Mouse (Mus musculus) liver (tissue): ENCODE measurements at regions not wholly inside any gene's neighbourhood (a gene's known extent, or its start where the extent isn't known, plus 50 kb on each side); places are given as distances from the start of the nearest gene placed in this dataset.

Source experiments
- DNase-seq: peaks from one replicate; pipeline ENCODE4 v3.0.0-alpha.2; 2020; ENCODE audit warnings: mixed read lengths

DNA sequence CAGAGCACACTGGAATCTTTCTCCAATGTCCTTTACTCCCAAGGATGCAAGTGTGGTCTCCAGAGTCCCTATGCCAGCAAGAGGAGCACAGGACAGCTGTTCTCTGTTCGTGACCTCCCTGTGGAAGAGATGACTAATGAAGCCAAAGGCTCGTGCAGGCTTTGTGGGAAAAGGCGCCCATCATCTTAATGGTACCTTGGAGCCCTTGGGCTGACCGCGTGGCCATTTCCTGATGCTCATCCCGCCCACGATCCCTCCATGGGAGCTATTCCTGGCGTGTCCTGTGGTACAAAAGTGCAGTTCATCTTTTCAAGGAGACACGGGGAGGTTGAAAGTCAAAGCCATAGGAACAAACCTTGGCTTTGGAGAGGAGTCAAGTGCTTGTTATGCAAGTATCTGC lies 55.2 kb upstream of the Gli2 start:
- no peak for DNase-seq

DNA sequence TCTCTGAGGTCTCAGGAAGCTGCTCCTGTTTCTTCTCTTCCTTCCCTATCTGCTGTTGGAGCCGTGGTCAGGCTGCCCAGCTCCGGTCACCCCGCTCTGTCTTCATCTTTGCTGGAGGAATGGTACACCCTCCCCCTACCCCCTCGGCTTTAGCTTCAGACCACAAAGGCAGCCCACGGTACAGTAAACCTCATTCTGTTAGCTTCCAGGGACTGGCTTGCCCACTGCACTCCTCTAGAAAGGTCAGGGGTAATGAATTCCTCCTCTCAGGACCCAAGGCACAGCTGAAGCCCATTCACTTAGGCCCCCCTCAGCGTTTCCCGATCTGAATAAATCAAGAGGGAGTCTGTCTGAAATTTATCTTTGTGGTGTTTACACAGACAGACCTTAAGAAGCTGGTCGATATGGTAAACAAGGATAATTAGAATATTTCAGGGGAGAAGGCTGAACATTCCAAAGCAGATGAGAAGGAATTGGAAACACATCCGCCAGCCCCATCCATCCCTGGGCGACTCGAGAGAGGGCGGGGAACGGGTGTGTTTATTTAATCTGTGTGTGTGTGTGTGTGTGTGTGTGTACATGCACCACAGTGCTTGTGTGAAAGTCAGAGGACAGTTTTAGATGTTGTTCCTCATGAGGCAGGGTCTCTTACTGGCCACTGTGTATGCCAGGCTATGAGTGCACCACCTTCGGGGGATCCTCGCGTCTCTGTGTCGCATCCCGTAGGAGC lies 53.0 kb upstream of the Gli2 start:
- no peak for DNase-seq
